Mouse (Mus musculus) bone marrow, adult 2 months (tissue): Measurements from ENCODE around the gene Sdad1.

Source experiments
- CTCF ChIP-seq: fragments of 200-500 bp; IDR thresholded peaks from 2 replicates; pipeline ENCODE4 v1.5.1; 2011; ENCODE audit warnings: low read length, control low read depth; ENCODE audit not compliant: control insufficient read depth, insufficient read depth
- POLR2A ChIP-seq: fragments of 200-500 bp; IDR thresholded peaks from 2 replicates; pipeline ENCODE4 v1.6.1; 2011; ENCODE audit warnings: low read depth, mild to moderate bottlenecking, control low read depth, low read length, borderline replicate concordance; ENCODE audit not compliant: control insufficient read depth

- no peak for TF ChIP-seq CTCF
- 0 out of 2 replicates have a peak, but pooled peaks have one; percentile 36 for TF ChIP-seq POLR2A
Measured at GRCm38 (mm10) chr5:92353517-92353916, 43.2 kb upstream of the Sdad1 start.
